Mouse (Mus musculus) spleen, postnatal 14 days (tissue): ENCODE data around the gene Mipol1.
"Not testable (repeated sequence)": the region's sequence is repeated elsewhere in the genome, so short reads cannot be mapped to it uniquely, and the experiment has no call there.

Experiments used
- DNase-seq, 2 experiments: peaks; one replicate each; pipeline ENCODE4 v3.0.0; 2021 to 2022; ENCODE audit warnings: low spot score in 2 of 2

Gene Mipol1

GRCm38 (mm10) chr12:57230192-57230706 lies at the start of gene Mipol1, which contains the start of gene Prps1l3:
Gene Mipol1 (plus strand): TSS chr12:57230427.
Gene Prps1l3 (plus strand): TSS chr12:57230412.
- peak; percentile 76 to 78 for DNase-seq

- DNase-seq, result no peak
Measured at GRCm38 (mm10) chr12:57184401-57185147, 45.7 kb upstream of the Mipol1 start.

GRCm38 (mm10) chr12:57185475-57185874 lies 44.8 kb upstream of the Mipol1 start:
- DNase-seq, result no peak

GRCm38 (mm10) chr12:57186126-57186525 lies 44.1 kb upstream of the Mipol1 start:
- no peak for DNase-seq

GRCm38 (mm10) chr12:57187032-57187431 lies 43.2 kb upstream of the Mipol1 start:
- DNase-seq, result no peak

- peak in 1 of 2 experiments; percentile 12 for DNase-seq
Measured at GRCm38 (mm10) chr12:57194609-57195008, 35.6 kb upstream of the Mipol1 start.

GRCm38 (mm10) chr12:57196286-57196607 lies 34.0 kb upstream of the Mipol1 start:
- no peak for DNase-seq

GRCm38 (mm10) chr12:57196608-57197362 lies 33.4 kb upstream of the Mipol1 start:
- peak; percentile 30 to 33 for DNase-seq

GRCm38 (mm10) chr12:57197363-57198026 lies 32.7 kb upstream of the Mipol1 start, which contains the start of gene Slc25a21:
Gene Slc25a21 (minus strand): TSS chr12:57197472.
- peak in 1 of 2 experiments; percentile 7 for DNase-seq

- DNase-seq, result no peak
Measured at GRCm38 (mm10) chr12:57198269-57198668, 32.0 kb upstream of the Mipol1 start.

- DNase-seq, result no peak
Measured at GRCm38 (mm10) chr12:57199427-57199826, 30.8 kb upstream of the Mipol1 start.

GRCm38 (mm10) chr12:57201901-57202300 lies 28.3 kb upstream of the Mipol1 start:
- DNase-seq, result no peak

- no peak for DNase-seq
Measured at GRCm38 (mm10) chr12:57204276-57204851, 25.9 kb upstream of the Mipol1 start.

- DNase-seq, result peak; percentile 18 to 37
Measured at GRCm38 (mm10) chr12:57211353-57212311, 18.6 kb upstream of the Mipol1 start.

- DNase-seq, result not testable (repeated sequence)
Measured at GRCm38 (mm10) chr12:57212463-57212862, 17.8 kb upstream of the Mipol1 start.

- DNase-seq, result no peak
Measured at GRCm38 (mm10) chr12:57226411-57226810, 3.8 kb upstream of the Mipol1 start.

- no peak for DNase-seq
Measured at GRCm38 (mm10) chr12:57227776-57228175, 2.5 kb upstream of the Mipol1 start.

GRCm38 (mm10) chr12:57229703-57230102 lies 524 bp upstream of the Mipol1 start:
- no peak for DNase-seq

- peak in 1 of 2 experiments; percentile 25 for DNase-seq
Measured at GRCm38 (mm10) chr12:57231085-57231875, 1.1 kb downstream of the Mipol1 start.

GRCm38 (mm10) chr12:57233386-57233785 lies 3.2 kb downstream of the Mipol1 start:
- DNase-seq, result no peak
